Mouse (Mus musculus) 3134 (cell line): ENCODE data around the gene Myf5.

Source experiments
- DNase-seq: peaks from one replicate; pipeline ENCODE4 v3.0.0-alpha.2; 2011; ENCODE audit warnings: low spot score; ENCODE audit not compliant: insufficient read length; ENCODE audit errors: extremely low read depth

Gene Myf5

DNA sequence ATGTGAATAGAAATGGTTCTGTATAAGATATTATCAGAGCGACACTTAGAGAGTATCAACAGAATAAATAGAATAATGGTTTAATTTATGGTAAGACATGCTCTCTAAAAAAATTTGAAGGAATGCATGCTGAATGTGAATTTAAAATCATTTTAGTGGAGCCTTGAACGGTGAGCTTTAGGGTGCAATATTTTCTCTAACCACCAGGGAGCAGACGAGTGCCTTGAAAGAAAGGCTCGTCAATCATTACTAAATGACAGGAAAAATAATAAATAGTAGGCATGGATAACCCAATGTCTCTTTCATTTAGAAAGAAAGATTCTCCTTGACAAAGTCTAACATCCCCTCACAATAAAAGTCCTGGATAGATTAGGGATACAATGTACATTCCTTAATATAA lies 43.2 kb downstream of the Myf5 start:
- no peak for DNase-seq

DNA sequence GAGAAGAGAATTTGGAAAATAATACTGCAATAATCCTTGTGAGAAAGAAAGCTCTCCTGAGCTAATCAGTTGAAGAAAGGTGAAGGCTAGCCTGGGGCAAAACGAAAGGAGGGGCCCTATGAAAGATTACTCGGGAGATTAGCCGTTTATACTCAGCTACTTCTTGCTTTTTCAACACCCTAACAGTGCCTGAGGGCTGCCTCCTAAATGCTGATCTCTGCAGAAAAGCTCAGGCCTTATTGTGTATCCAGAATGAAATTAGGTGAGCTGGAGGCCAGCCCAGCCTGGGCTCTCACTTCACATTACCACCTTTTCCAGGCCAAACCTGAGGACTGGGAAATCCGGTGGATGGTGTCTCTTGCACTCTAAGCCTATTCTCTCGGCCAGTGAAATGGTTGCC lies 49.0 kb downstream of the Myf5 start:
- DNase-seq = no peak
